Mouse (Mus musculus): ENCODE measurements at regions not wholly inside any gene's neighbourhood (a gene's known extent, or its start where the extent isn't known, plus 50 kb on each side); places are given as distances from the start of the nearest gene placed in this dataset.
A peak's percentile ranks its signal among the peaks of the same experiment; 100 is the strongest.

DNA sequence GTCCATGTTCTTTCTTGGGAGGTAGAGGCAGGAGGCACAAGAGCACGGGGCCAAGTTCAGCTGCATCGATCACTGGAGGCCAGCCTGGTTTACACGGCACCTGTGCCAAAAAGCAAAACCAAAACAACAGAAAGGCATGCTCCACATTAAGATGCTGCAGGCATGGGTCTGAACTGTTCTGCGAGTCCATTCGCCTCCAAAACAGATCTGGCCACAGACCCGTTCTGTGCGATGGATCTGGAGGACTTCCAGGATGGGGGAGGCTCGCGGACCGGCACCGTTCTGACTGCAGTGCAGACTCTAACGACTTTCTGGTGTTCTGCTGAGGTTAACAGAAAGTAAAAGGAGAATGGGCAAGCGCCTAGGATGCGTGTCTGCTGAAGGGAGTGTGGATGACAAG, 52.3 kb downstream of the A230072I06Rik start:
- 79% methylated on average over 14 of the region's 14 CpGs for WGBS
- no peak overlapping the region for H3K9ac ChIP-seq (replicated peaks; ENCODE audit: low read length)
- no peak overlapping the region for H3K27ac ChIP-seq (replicated peaks; ENCODE audit: low read depth, low read length)
- H3K4me2 ChIP-seq (ENCODE audit: low read length): no peak overlapping the region
- peaks cover 21% of the 10 kb centered on the region for H3K4me1 ChIP-seq (ENCODE audit: control insufficient read depth, insufficient read depth, low read length)
- ATAC-seq (ENCODE audit: low FRiP score, low TSS enrichment) (no peak), DNase-seq (no peak)
- H3K27me3 ChIP-seq (ENCODE audit: control insufficient read depth, insufficient read depth, low read length): peaks cover 77% of the 10 kb centered on the region
- H3K36me3 ChIP-seq (ENCODE audit: control insufficient read depth, insufficient read depth, low read length): no peaks in the 10 kb centered on the region
- no peak overlapping the region for H3K4me3 ChIP-seq (replicated peaks; ENCODE audit: low read depth, low read length)
- no peaks in the 10 kb centered on the region for H3K9me3 ChIP-seq (ENCODE audit: control insufficient read depth, low read length)

DNA sequence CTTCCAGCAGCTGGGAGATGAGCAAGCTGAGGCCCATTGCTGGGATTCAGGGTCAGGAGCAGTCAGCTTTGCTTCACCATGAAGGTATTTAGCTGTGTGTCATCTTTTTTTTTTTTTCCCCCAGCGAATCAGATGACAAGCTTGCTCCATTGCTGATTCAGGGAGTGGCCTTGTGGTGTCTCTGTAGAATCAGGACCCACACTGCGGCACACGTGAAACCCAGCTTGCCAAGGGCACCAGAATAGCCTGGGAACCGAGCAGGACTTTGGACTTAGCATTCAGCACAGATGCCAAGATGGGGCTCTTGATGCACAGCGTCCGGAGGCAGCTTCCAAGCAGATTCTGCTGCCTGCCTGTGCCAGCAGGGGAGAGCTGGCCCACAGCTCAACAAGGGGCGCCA, 53.0 kb downstream of the A230072I06Rik start:
- Histone ChIP-seq H3K4me1 (ENCODE audit: control insufficient read depth, insufficient read depth, low read length) (peaks cover 19% of the 10 kb centered on the region), H3K9ac (replicated peaks; ENCODE audit: low read length) (no peak overlapping the region), H3K36me3 (ENCODE audit: control insufficient read depth, insufficient read depth, low read length) (no peaks in the 10 kb centered on the region), H3K27ac (replicated peaks; ENCODE audit: low read depth, low read length) (no peak overlapping the region), H3K9me3 (ENCODE audit: control insufficient read depth, low read length) (no peaks in the 10 kb centered on the region), H3K4me2 (ENCODE audit: low read length) (no peak overlapping the region), H3K27me3 (ENCODE audit: control insufficient read depth, insufficient read depth, low read length) (peaks cover 79% of the 10 kb centered on the region), H3K4me3 (replicated peaks; ENCODE audit: low read depth, low read length) (no peak overlapping the region)
- ATAC-seq (ENCODE audit: low FRiP score, low TSS enrichment) (no peak), DNase-seq (no peak)
- whole genome bisulfite sequencing: 72% methylated on average over 7 of the region's 7 CpGs

DNA sequence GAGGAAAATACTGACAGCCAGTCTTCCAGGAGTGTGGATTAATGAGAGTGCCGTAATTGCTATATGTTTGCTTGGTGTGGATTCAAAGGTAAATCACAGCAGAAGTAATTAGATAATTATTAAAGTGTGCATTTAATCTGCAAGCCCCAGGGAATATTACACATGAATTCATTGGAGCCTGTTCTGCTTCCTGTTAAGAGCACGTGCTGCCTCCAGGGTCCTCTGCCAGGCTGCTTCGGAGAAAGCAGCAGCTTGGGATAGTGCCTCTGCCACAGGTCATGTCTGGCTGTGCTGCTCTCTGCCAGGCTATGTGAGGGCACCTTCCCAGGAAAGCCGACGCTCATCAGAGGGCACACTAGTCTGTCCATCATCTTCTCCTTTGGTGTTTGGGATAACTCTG, 55.5 kb downstream of the A230072I06Rik start:
- H3K4me1 ChIP-seq (ENCODE audit: control insufficient read depth, insufficient read depth, low read length): 0 out of 2 replicates have a peak, but pooled peaks cover under 1% of the 10 kb centered on the region
- H3K9ac ChIP-seq (replicated peaks; ENCODE audit: low read length): no peak overlapping the region
- no peak overlapping the region for H3K27ac ChIP-seq (replicated peaks; ENCODE audit: low read depth, low read length)
- 62% methylated on average over 5 of the region's 5 CpGs for WGBS
- H3K27me3 ChIP-seq (ENCODE audit: control insufficient read depth, insufficient read depth, low read length): peaks cover 79% of the 10 kb centered on the region
- no peaks in the 10 kb centered on the region for H3K9me3 ChIP-seq (ENCODE audit: control insufficient read depth, low read length)
- DNase-seq (no peak), ATAC-seq (ENCODE audit: low FRiP score, low TSS enrichment) (no peak)
- H3K4me3 ChIP-seq (replicated peaks; ENCODE audit: low read depth, low read length): no peak overlapping the region
- H3K4me2 ChIP-seq (ENCODE audit: low read length): no peak overlapping the region
- no peaks in the 10 kb centered on the region for H3K36me3 ChIP-seq (ENCODE audit: control insufficient read depth, insufficient read depth, low read length)

DNA sequence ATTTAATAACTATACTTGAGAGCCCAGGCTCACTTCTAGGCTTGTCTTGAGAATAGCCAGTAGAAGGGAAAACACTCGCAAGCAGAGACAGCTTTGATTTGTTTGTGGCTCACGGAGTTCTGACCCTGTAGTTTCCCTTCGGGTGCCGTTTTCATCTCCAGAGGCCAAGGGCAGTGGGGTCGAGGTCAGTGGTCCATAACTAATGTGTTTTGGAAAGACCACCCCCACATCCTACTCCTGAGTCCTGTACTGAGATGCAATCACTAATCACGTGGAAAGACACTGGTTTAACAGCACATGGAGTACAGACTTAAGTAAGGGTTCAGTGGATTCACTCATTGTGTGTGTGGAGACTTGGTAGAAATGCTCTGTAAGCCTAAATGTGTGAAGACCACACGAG, 56.0 kb downstream of the A230072I06Rik start:
- DNase-seq (no peak), ATAC-seq (ENCODE audit: low FRiP score, low TSS enrichment) (no peak)
- Histone ChIP-seq H3K27me3 (ENCODE audit: control insufficient read depth, insufficient read depth, low read length) (peaks cover 74% of the 10 kb centered on the region), H3K27ac (replicated peaks; ENCODE audit: low read depth, low read length) (no peak overlapping the region), H3K4me3 (replicated peaks; ENCODE audit: low read depth, low read length) (no peak overlapping the region), H3K36me3 (ENCODE audit: control insufficient read depth, insufficient read depth, low read length) (no peaks in the 10 kb centered on the region), H3K4me1 (ENCODE audit: control insufficient read depth, insufficient read depth, low read length) (0 out of 2 replicates have a peak, but pooled peaks cover 5% of the 10 kb centered on the region), H3K9ac (replicated peaks; ENCODE audit: low read length) (no peak overlapping the region), H3K4me2 (ENCODE audit: low read length) (no peak overlapping the region), H3K9me3 (ENCODE audit: control insufficient read depth, low read length) (no peaks in the 10 kb centered on the region)
- WGBS: 36% methylated on average over 7 of the region's 7 CpGs

DNA sequence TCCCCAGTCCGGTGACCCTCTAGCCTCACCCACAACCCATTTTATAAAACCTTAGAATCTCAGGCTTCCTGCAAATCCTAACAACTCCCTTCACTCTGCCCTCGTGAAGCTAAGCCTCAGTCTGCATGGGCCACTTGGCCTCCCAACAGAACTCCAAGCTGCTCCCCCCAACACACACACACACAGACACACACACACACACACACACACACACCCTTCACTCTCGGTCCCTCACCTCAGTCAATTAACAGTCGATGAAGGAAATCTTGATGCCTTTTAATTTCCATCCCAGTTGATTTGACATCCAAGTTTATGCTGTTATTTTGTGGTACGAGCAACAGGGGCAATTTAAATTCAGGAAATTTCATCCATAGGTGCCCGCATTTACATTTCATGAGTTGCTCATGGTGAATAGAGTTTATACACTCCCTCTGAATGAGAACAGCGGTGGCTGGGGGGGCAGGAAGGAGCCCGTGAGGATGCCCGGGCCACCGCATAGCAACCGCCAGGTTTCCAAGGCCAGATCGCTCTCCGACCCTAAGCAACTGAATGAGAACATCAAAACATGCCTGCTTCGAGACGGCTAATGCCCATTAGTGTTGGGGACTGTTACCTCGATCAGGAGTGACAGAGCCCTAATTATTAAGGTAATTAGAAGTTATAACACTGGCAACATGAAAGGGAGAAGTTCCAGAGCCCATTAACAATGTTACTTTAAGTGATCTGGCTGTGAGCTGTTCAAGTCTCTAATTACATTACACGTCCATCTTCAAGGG, 55.8 kb upstream of the Sox1 start:
- Histone ChIP-seq H3K36me3 (ENCODE audit: control insufficient read depth, insufficient read depth, low read length) (no peaks in the 10 kb centered on the region), H3K4me3 (replicated peaks; ENCODE audit: low read depth, low read length) (no peak overlapping the region), H3K4me2 (ENCODE audit: low read length) (no peak overlapping the region), H3K27me3 (ENCODE audit: control insufficient read depth, insufficient read depth, low read length) (peaks cover 39% of the 10 kb centered on the region), H3K9me3 (ENCODE audit: control insufficient read depth, low read length) (no peaks in the 10 kb centered on the region), H3K9ac (replicated peaks; ENCODE audit: low read length) (no peak overlapping the region), H3K4me1 (ENCODE audit: control insufficient read depth, insufficient read depth, low read length) (0 out of 2 replicates have a peak, but pooled peaks cover 6% of the 10 kb centered on the region), H3K27ac (replicated peaks; ENCODE audit: low read depth, low read length) (no peak overlapping the region)
- ATAC-seq (ENCODE audit: low FRiP score, low TSS enrichment) (no peak), DNase-seq (peak; percentile 58)
- WGBS: 30% methylated on average over 17 of the region's 17 CpGs

DNA sequence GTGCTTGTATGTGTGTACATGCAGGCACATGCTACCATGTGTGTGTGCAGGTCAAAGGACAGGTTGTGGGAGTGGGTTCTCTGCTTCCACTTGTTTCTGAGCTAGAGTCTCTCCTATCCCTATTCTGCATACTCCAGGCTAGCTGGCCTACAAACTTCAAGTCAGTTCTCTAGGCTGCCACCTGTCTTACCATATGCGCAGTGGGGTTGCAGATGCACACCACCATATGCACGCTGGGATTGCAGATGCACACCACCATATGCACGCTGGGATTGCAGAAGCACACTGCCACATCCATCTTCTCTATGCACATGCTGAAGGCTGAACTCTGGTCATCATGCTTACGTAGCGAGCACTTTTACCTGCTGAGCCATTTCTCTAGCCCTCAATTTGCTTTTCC, 54.1 kb upstream of the Sox1 start:
- no peak overlapping the region for H3K4me3 ChIP-seq (replicated peaks; ENCODE audit: low read depth, low read length)
- no peak overlapping the region for H3K27ac ChIP-seq (replicated peaks; ENCODE audit: low read depth, low read length)
- H3K9ac ChIP-seq (replicated peaks; ENCODE audit: low read length): no peak overlapping the region
- no peak for ATAC-seq (ENCODE audit: low FRiP score, low TSS enrichment)
- DNase-seq: no peak
- 0 out of 2 replicates have a peak, but pooled peaks cover 6% of the 10 kb centered on the region for H3K4me1 ChIP-seq (ENCODE audit: control insufficient read depth, insufficient read depth, low read length)
- no peaks in the 10 kb centered on the region for H3K36me3 ChIP-seq (ENCODE audit: control insufficient read depth, insufficient read depth, low read length)
- peaks cover 24% of the 10 kb centered on the region for H3K27me3 ChIP-seq (ENCODE audit: control insufficient read depth, insufficient read depth, low read length)
- no peak overlapping the region for H3K4me2 ChIP-seq (ENCODE audit: low read length)
- WGBS: 93% methylated on average over 5 of the region's 5 CpGs
- H3K9me3 ChIP-seq (ENCODE audit: control insufficient read depth, low read length): no peaks in the 10 kb centered on the region
